Mouse (Mus musculus) heart, adult 2 months (tissue): ENCODE measurements around the gene Prnd. TPM values are rescaled to one million over a fixed set of nuclear protein-coding genes. Genes with fewer than 3 reads are reported as not detected.
A peak's percentile ranks its signal among the peaks of the same experiment; 100 is the strongest.

Source experiments
- DNase-seq, 2 experiments: peaks; one replicate each; pipeline ENCODE4 v3.0.0; 2021
- H3K27ac ChIP-seq: fragments of 200-600 bp; 2 replicates; pipeline ENCODE4 v1.8.1; 2022
- H3K27me3 ChIP-seq: fragments of 200-500 bp; 2 replicates; pipeline ENCODE4 v1.6.1; 2012; ENCODE audit warnings: mild to moderate bottlenecking, low read length, inconsistent platforms, mixed read lengths; ENCODE audit not compliant: control insufficient read depth, insufficient read depth
- H3K36me3 ChIP-seq: fragments of 200-500 bp; 2 replicates; pipeline ENCODE4 v1.6.1; 2012; ENCODE audit warnings: low read length, inconsistent platforms; ENCODE audit not compliant: control insufficient read depth, insufficient read depth
- H3K4me1 ChIP-seq: fragments of 200-500 bp; 2 replicates; pipeline ENCODE4 v1.6.1; 2011; ENCODE audit warnings: low read length; ENCODE audit not compliant: control insufficient read depth, insufficient read depth
- H3K4me3 ChIP-seq: fragments of 200-600 bp; 2 replicates; pipeline ENCODE4 v1.8.1; 2022
- H3K79me2 ChIP-seq: fragments of 200-500 bp; replicated peaks from 2 replicates; pipeline ENCODE4 v1.6.1; 2012; ENCODE audit warnings: mild to moderate bottlenecking, inconsistent platforms, low read length, moderate library complexity, mixed read lengths; ENCODE audit not compliant: control insufficient read depth, insufficient read depth
- H3K9ac ChIP-seq: fragments of 200-500 bp; 2 replicates; pipeline ENCODE4 v1.6.1; 2012; ENCODE audit warnings: low read depth, mild to moderate bottlenecking, control low read depth, inconsistent platforms, low read length, mixed read lengths
- CTCF ChIP-seq: fragments of 200-600 bp; IDR thresholded peaks from 2 replicates; pipeline ENCODE4 v1.8.1; 2022; ENCODE audit warnings: antibody characterized with exemption, mild to moderate bottlenecking, moderate library complexity
- EP300 ChIP-seq: fragments of 200-500 bp; IDR thresholded peaks from 2 replicates; pipeline ENCODE4 v1.6.1; 2011; ENCODE audit warnings: low read depth, low read length, control low read depth; ENCODE audit not compliant: insufficient read depth
- POLR2A ChIP-seq: fragments of 200-500 bp; IDR thresholded peaks from 2 replicates; pipeline ENCODE4 v1.6.1; 2011; ENCODE audit warnings: mild to moderate bottlenecking, low read depth, low read length, control low read depth; ENCODE audit not compliant: insufficient read depth
- WGBS: fragments of 180-500 bp; shearing (Covaris S2); methylation state at CpG from one replicate; pipeline ENCODE4 v1.1.7; 2018; 5-methylcytosine and 5-hydroxymethylcytosine counted together
- intact Hi-C: fragments of 180-260 bp; cut with DNase I; formaldehyde crosslinking; loops from one replicate; pipeline ENCODE4 v1.15.1; 2025
- polyA plus RNA-seq: library from polyadenylated mRNA; depleted of rRNA; stranded (reverse); fragments of >200 nt; gene quantifications from 2 replicates; pipeline ENCODE4 v1.2.3, GENCODE M21; 2012
- total RNA-seq, 2 experiments: library from RNA; stranded (reverse); gene quantifications; 2 replicates each; pipeline ENCODE4 v1.2.3; 2021

Gene Prnd
- total and polyA plus RNA-seq, 3 experiments: 0.65 to 3.8 (median 1.2) TPM

DNA sequence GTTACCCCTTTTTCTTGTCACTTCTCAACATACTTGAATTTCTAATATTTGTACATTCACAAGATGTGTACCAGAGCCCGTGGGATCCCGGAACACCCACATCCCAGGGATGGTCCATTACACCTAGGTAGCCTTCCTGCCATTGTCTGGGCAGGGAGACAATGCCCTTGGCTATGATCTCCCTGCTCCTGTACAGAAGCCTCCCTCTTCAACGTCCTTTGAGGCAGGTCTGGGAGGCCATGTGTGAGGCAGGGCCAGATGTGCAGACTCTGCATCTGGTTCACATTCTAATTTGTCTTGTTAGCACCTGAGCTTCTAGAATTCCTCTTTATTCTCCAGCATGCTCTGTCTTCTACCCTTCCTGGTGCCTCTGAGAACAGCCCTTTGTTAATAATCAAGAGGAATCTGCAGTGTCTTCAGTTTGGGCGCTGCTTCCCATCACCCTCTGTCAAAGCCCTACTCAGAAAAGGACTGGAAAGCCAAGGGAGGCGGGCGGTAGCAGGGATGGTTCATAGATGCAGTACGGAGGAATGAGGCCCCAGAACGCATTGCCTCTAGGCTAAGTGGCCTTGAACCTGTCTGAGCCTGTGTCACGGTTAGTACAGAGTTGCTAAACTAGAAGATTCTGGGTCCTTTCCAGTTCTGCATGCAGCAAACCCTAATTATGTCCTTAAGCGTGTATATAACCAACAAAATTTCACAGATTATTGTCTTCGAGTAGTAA, 1.6 kb upstream of the Prnd start:
- Histone ChIP-seq H3K4me3 (no peak overlapping the region), H3K9ac (no peak overlapping the region), H3K79me2 (no peaks in the 10 kb centered on the region), H3K27me3 (no peaks in the 10 kb centered on the region), H3K27ac (no peak overlapping the region), H3K4me1 (peaks cover 4% of the 10 kb centered on the region; the same call in 1 of the 2 replicates), H3K36me3 (no peaks in the 10 kb centered on the region)
- intact Hi-C loops: loop anchor here (1.0 to 10.0 kb wide), 3 partner anchors 121 to 394 kb away; no protein-coding TSS in a partner anchor
- 73% methylated on average over 11 of the region's 11 CpGs for WGBS
- TF ChIP-seq CTCF (no peak), POLR2A (no peak), EP300 (no peak)
- no peak for DNase-seq

DNA sequence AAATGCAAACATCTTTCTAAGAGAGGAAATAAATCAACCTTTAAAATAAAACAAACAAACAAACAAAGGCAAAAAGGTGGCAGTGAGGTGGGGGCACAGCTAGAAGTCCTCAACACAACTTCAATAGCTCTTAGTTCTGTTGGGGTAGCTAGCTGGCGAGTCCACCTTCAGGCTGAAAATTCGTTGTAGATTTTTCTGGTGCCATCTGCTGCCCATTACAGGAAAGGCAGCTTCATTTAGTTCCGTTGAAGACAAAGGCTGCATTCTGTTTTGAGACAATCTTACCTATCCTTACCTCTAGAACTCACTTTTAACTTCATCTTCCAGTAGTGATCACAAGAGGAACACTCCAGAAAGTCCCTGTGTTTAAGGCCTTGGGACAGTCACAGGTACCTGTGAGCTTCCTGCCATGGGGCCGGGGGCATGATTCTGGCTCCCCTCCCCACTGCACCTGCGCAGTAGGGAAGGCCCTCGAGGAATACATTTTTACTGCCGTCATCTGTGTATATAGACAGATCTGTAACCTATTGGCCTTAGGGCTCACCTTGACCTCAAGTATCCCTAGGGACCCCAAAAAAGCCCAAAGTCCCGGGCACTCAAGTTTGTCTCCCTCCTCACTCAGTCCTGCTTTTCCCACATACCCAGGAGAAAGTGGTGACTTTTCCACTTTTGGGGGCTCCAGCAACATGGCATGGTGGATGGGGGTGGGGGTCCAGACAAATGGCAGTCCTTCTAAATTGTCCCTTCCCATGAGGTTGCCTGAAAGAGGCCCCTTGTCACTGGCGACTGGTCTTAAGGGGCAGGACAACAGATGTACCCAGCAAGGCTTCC, 679 bp upstream of the Prnd start:
- DNase-seq: peak; percentile 36 to 62
- no peak overlapping the region for H3K27ac ChIP-seq

GRCm38 (mm10) chr2:131952456-131952855, 1.8 kb downstream of the Prnd start:
- intact Hi-C loops: loop anchor here (5.0 kb wide), 1 partner anchor 45 kb away; the partner anchor contains the start of genes Prn and Prnp
- no peak for TF ChIP-seq EP300
- no peak for TF ChIP-seq POLR2A
- TF ChIP-seq CTCF: no peak
- Histone ChIP-seq H3K4me3 (no peak overlapping the region), H3K4me1 (peaks cover 7% of the 10 kb centered on the region), H3K36me3 (no peaks in the 10 kb centered on the region), H3K27me3 (no peaks in the 10 kb centered on the region), H3K79me2 (no peaks in the 10 kb centered on the region), H3K9ac (no peak overlapping the region), H3K27ac (no peak overlapping the region)
- DNase-seq: no peak
- 34% methylated on average over 2 of the region's 2 CpGs for WGBS

More for the DNA sequence above, 679 bp upstream of the Prnd start:
- intact Hi-C loops: loop anchor here (1.0 to 10.0 kb wide), 4 partner anchors 43 to 395 kb away; partner anchors contain the start of genes Prn and Prnp
- TF ChIP-seq CTCF (peak; percentile 83), POLR2A (no peak)
- WGBS: 50% methylated on average over 9 of the region's 9 CpGs
- H3K9ac ChIP-seq: no peak overlapping the region
- H3K36me3 ChIP-seq: no peaks in the 10 kb centered on the region
- H3K4me3 ChIP-seq: no peak overlapping the region
- H3K27me3 ChIP-seq: no peaks in the 10 kb centered on the region
- peaks cover 6% of the 10 kb centered on the region; the same call in 1 of the 2 replicates for H3K4me1 ChIP-seq
- no peaks in the 10 kb centered on the region for H3K79me2 ChIP-seq

GRCm38 (mm10) chr2:131952961-131953538, 2.4 kb downstream of the Prnd start:
- Histone ChIP-seq H3K36me3 (no peaks in the 10 kb centered on the region), H3K79me2 (no peaks in the 10 kb centered on the region), H3K27ac (no peak overlapping the region), H3K9ac (0 out of 2 replicates have a peak overlapping the region, but pooled peaks have one; percentile 8), H3K4me3 (peak overlapping the region; percentile 26), H3K27me3 (no peaks in the 10 kb centered on the region), H3K4me1 (peaks cover 11% of the 10 kb centered on the region)
- intact Hi-C loops: loop anchor here (5.0 kb wide), 1 partner anchor 46 kb away; the partner anchor contains the start of genes Prn and Prnp
- 25% methylated on average over 29 of the region's 29 CpGs for WGBS
- no peak for DNase-seq
- TF ChIP-seq POLR2A (no peak), EP300 (no peak), CTCF (no peak)

DNA sequence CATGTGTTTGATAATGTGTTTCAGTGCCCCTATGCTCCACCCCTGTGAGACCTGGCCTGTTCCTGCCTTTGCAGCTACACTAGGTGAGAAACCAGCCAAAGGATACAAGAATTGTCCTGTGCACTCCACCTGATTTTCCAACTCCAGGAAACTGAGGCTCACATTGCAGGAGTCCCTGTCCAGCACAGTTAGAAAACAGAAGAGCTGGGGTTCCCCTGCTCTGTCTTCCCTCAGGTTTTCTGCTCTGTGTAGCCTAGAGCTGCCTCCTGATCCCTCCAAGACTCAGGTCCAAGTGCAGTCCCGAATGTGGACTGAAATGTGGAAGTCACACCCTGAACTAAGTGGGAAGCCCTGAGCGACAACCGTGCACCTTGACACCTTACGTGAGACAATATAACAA, 3.0 kb downstream of the Prnd start:
- Histone ChIP-seq H3K4me3 (no peak overlapping the region), H3K4me1 (peaks cover 11% of the 10 kb centered on the region), H3K79me2 (no peaks in the 10 kb centered on the region), H3K27me3 (no peaks in the 10 kb centered on the region), H3K9ac (no peak overlapping the region), H3K27ac (no peak overlapping the region), H3K36me3 (no peaks in the 10 kb centered on the region)
- WGBS: 82% methylated on average over 4 of the region's 4 CpGs
- DNase-seq: no peak
- intact Hi-C loops: loop anchor here (5.0 kb wide), 1 partner anchor 46 kb away; the partner anchor contains the start of genes Prn and Prnp
- TF ChIP-seq POLR2A (no peak), CTCF (no peak), EP300 (no peak)
